Mouse (Mus musculus): ENCODE data around the gene Tbck. TPM values are rescaled to one million over a fixed set of nuclear protein-coding genes. Genes with fewer than 3 reads are reported as not detected.

Gene Tbck
- polyA plus RNA-seq, 1 experiment from 2014 or later = 31.8 TPM

GRCm38 (mm10) chr3:132704216-132704615 is 20.3 kb downstream of the Tbck start:
- no peak overlapping the region for H3K9ac ChIP-seq (replicated peaks)
- no peaks in the 10 kb centered on the region for H3K4me1 ChIP-seq
- no peaks in the 10 kb centered on the region for H3K9me3 ChIP-seq
- ATAC-seq (ENCODE audit: low FRiP score, low read depth) = no peak
- 71% methylated on average over 3 of the region's 3 CpGs for WGBS
- peaks cover 4% of the 10 kb centered on the region; the same call in 1 of the 2 replicates for H3K36me3 ChIP-seq
- no peak overlapping the region for H3K4me2 ChIP-seq (replicated peaks)
- H3K4me3 ChIP-seq = no peak overlapping the region
- no peaks in the 10 kb centered on the region for H3K27me3 ChIP-seq
- H3K27ac ChIP-seq (replicated peaks) = no peak overlapping the region

GRCm38 (mm10) chr3:132706977-132707376 is 23.0 kb downstream of the Tbck start:
- WGBS = 81% methylated on average over 4 of the region's 4 CpGs
- Histone ChIP-seq H3K36me3 (peaks cover 4% of the 10 kb centered on the region; the same call in 1 of the 2 replicates), H3K9ac (replicated peaks) (no peak overlapping the region), H3K27ac (replicated peaks) (no peak overlapping the region), H3K4me2 (replicated peaks) (no peak overlapping the region), H3K27me3 (no peaks in the 10 kb centered on the region), H3K9me3 (no peaks in the 10 kb centered on the region), H3K4me3 (no peak overlapping the region), H3K4me1 (no peaks in the 10 kb centered on the region)
- ATAC-seq (ENCODE audit: low FRiP score, low read depth) = no peak

GRCm38 (mm10) chr3:132713913-132714312 is 30.0 kb downstream of the Tbck start:
- Histone ChIP-seq H3K4me3 (no peak overlapping the region), H3K9me3 (no peaks in the 10 kb centered on the region), H3K27ac (replicated peaks) (no peak overlapping the region), H3K36me3 (no peaks in the 10 kb centered on the region), H3K4me2 (replicated peaks) (no peak overlapping the region), H3K27me3 (no peaks in the 10 kb centered on the region), H3K9ac (replicated peaks) (no peak overlapping the region), H3K4me1 (no peaks in the 10 kb centered on the region)
- WGBS = 74% methylated on average over 5 of the region's 5 CpGs
- no peak for ATAC-seq (ENCODE audit: low FRiP score, low read depth)

- WGBS = 96% methylated on average over 4 of the region's 4 CpGs
- no peak overlapping the region for H3K4me2 ChIP-seq (replicated peaks)
Measured at GRCm38 (mm10) chr3:132717316-132717715, 33.4 kb downstream of the Tbck start.

GRCm38 (mm10) chr3:132724326-132724725 is 40.4 kb downstream of the Tbck start:
- no peak overlapping the region for H3K27ac ChIP-seq (replicated peaks)
- peaks cover 15% of the 10 kb centered on the region for H3K36me3 ChIP-seq
- H3K27me3 ChIP-seq = no peaks in the 10 kb centered on the region
- WGBS = 92% methylated on average over 3 of the region's 3 CpGs
- no peak overlapping the region for H3K4me2 ChIP-seq (replicated peaks)
- H3K4me3 ChIP-seq = no peak overlapping the region
- H3K9me3 ChIP-seq = no peaks in the 10 kb centered on the region
- no peaks in the 10 kb centered on the region for H3K4me1 ChIP-seq
- H3K9ac ChIP-seq (replicated peaks) = no peak overlapping the region
- ATAC-seq (ENCODE audit: low FRiP score, low read depth) = no peak

More at GRCm38 (mm10) chr3:132717316-132717715, 33.4 kb downstream of the Tbck start:
- H3K27ac ChIP-seq (replicated peaks) = no peak overlapping the region
- H3K4me1 ChIP-seq = no peaks in the 10 kb centered on the region
- no peaks in the 10 kb centered on the region for H3K9me3 ChIP-seq
- H3K4me3 ChIP-seq = no peak overlapping the region
- no peak overlapping the region for H3K9ac ChIP-seq (replicated peaks)
- ATAC-seq (ENCODE audit: low FRiP score, low read depth) = no peak
- no peaks in the 10 kb centered on the region for H3K27me3 ChIP-seq
- H3K36me3 ChIP-seq = peaks cover 11% of the 10 kb centered on the region; the same call in 1 of the 2 replicates

- no peaks in the 10 kb centered on the region for H3K27me3 ChIP-seq
- H3K27ac ChIP-seq (replicated peaks) = peak overlapping the region; percentile 80
- H3K36me3 ChIP-seq = no peaks in the 10 kb centered on the region
- H3K4me3 ChIP-seq = no peak overlapping the region
- no peak overlapping the region for H3K9ac ChIP-seq (replicated peaks)
- no peaks in the 10 kb centered on the region for H3K9me3 ChIP-seq
- H3K4me1 ChIP-seq = peaks cover 20% of the 10 kb centered on the region
- H3K4me2 ChIP-seq (replicated peaks) = no peak overlapping the region
- ATAC-seq (ENCODE audit: low FRiP score, low read depth) = peak; percentile 89
- WGBS = 32% methylated on average over 10 of the region's 10 CpGs
Measured at GRCm38 (mm10) chr3:132744287-132745146, 60.6 kb downstream of the Tbck start.

GRCm38 (mm10) chr3:132747036-132747435 is 63.1 kb downstream of the Tbck start:
- Histone ChIP-seq H3K9me3 (no peaks in the 10 kb centered on the region), H3K4me2 (replicated peaks) (no peak overlapping the region), H3K4me3 (no peak overlapping the region), H3K27me3 (no peaks in the 10 kb centered on the region), H3K4me1 (peaks cover 20% of the 10 kb centered on the region), H3K36me3 (no peaks in the 10 kb centered on the region), H3K9ac (replicated peaks) (no peak overlapping the region), H3K27ac (replicated peaks) (no peak overlapping the region)
- 21% methylated on average over 3 of the region's 3 CpGs for WGBS
- peak; percentile 62 for ATAC-seq (ENCODE audit: low FRiP score, low read depth)

GRCm38 (mm10) chr3:132747766-132748165 is 63.8 kb downstream of the Tbck start:
- Histone ChIP-seq H3K9me3 (no peaks in the 10 kb centered on the region), H3K36me3 (0 out of 2 replicates have a peak, but pooled peaks cover 2% of the 10 kb centered on the region), H3K4me1 (peaks cover 19% of the 10 kb centered on the region), H3K4me2 (replicated peaks) (no peak overlapping the region), H3K4me3 (no peak overlapping the region), H3K9ac (replicated peaks) (no peak overlapping the region), H3K27ac (replicated peaks) (no peak overlapping the region), H3K27me3 (no peaks in the 10 kb centered on the region)
- WGBS = 77% methylated on average over 14 of the region's 14 CpGs
- ATAC-seq (ENCODE audit: low FRiP score, low read depth) = no peak

GRCm38 (mm10) chr3:132748750-132749149 is 64.8 kb downstream of the Tbck start:
- Histone ChIP-seq H3K4me1 (peaks cover 15% of the 10 kb centered on the region), H3K27me3 (no peaks in the 10 kb centered on the region), H3K9ac (replicated peaks) (no peak overlapping the region), H3K27ac (replicated peaks) (no peak overlapping the region), H3K9me3 (no peaks in the 10 kb centered on the region), H3K4me3 (no peak overlapping the region), H3K36me3 (peaks cover 9% of the 10 kb centered on the region), H3K4me2 (replicated peaks) (no peak overlapping the region)
- WGBS = 87% methylated on average over 3 of the region's 3 CpGs
- no peak for ATAC-seq (ENCODE audit: low FRiP score, low read depth)

GRCm38 (mm10) chr3:132752772-132753171 is 68.8 kb downstream of the Tbck start:
- Histone ChIP-seq H3K4me1 (no peaks in the 10 kb centered on the region), H3K36me3 (peaks cover 18% of the 10 kb centered on the region), H3K9me3 (no peaks in the 10 kb centered on the region), H3K4me2 (replicated peaks) (no peak overlapping the region), H3K27me3 (no peaks in the 10 kb centered on the region), H3K9ac (replicated peaks) (no peak overlapping the region), H3K4me3 (no peak overlapping the region), H3K27ac (replicated peaks) (no peak overlapping the region)
- WGBS = 87% methylated on average over 4 of the region's 4 CpGs
- no peak for ATAC-seq (ENCODE audit: low FRiP score, low read depth)

GRCm38 (mm10) chr3:132756274-132756673 is 72.3 kb downstream of the Tbck start:
- no peaks in the 10 kb centered on the region for H3K9me3 ChIP-seq
- H3K27ac ChIP-seq (replicated peaks) = no peak overlapping the region
- no peak for ATAC-seq (ENCODE audit: low FRiP score, low read depth)
- 91% methylated on average over 1 of the region's 1 CpGs for WGBS
- peaks cover 18% of the 10 kb centered on the region for H3K36me3 ChIP-seq
- H3K4me1 ChIP-seq = no peaks in the 10 kb centered on the region
- no peak overlapping the region for H3K4me2 ChIP-seq (replicated peaks)
- H3K27me3 ChIP-seq = no peaks in the 10 kb centered on the region
- H3K9ac ChIP-seq (replicated peaks) = no peak overlapping the region
- no peak overlapping the region for H3K4me3 ChIP-seq

- ATAC-seq (ENCODE audit: low FRiP score, low read depth) = peak; percentile 89
- H3K4me1 ChIP-seq = 0 out of 2 replicates have a peak, but pooled peaks cover 9% of the 10 kb centered on the region
- H3K27me3 ChIP-seq = no peaks in the 10 kb centered on the region
- no peak overlapping the region for H3K9ac ChIP-seq (replicated peaks)
- H3K4me3 ChIP-seq = no peak overlapping the region
- WGBS = 75% methylated on average over 17 of the region's 17 CpGs
- no peaks in the 10 kb centered on the region for H3K9me3 ChIP-seq
- no peaks in the 10 kb centered on the region for H3K36me3 ChIP-seq
- H3K27ac ChIP-seq (replicated peaks) = peak overlapping the region; percentile 31
- no peak overlapping the region for H3K4me2 ChIP-seq (replicated peaks)
Measured at GRCm38 (mm10) chr3:132766033-132766726, 82.2 kb downstream of the Tbck start.

Data from midbrain, embryonic 12.5 days (tissue).